Mouse (Mus musculus) Patski (cell line): ENCODE results near the gene Cpe. TPM values are rescaled to one million over a fixed set of nuclear protein-coding genes. Genes with fewer than 3 reads are reported as not detected.
A peak's percentile ranks its signal among the peaks of the same experiment; 100 is the strongest.

Source experiments
- ATAC-seq: fragments of 100-300 bp; one replicate; pipeline ENCODE4 v1.8.0; 2021
- CTCF ChIA-PET: fragments of 350-600 bp; sonication (Branson Sonifier 250); formaldehyde crosslinking; loops from one replicate; lab custom pipeline; 2022; ENCODE audit warnings: inconsistent platforms; lab: Charles Lee
- POLR2A ChIA-PET: fragments of 350-600 bp; sonication (Branson Sonifier 250); formaldehyde crosslinking; loops from one replicate; lab custom pipeline; 2022; ENCODE audit warnings: antibody characterized with exemption, inconsistent platforms; lab: Charles Lee
- DNase-seq: peaks from one replicate; pipeline ENCODE4 v3.0.0-alpha.2; 2011; ENCODE audit warnings: low read depth, low spot score
- H3K27me3 ChIP-seq: fragments of 371-371 bp; one replicate; pipeline ENCODE4 v1.5.1; 2021
- CTCF ChIP-seq: fragments of 100-300 bp; IDR thresholded peaks from one replicate; pipeline ENCODE4 v1.5.1; 2021
- in situ Hi-C: fragments of 300-500 bp; cut with MboI; formaldehyde crosslinking; loops from 3 replicates; pipeline ENCODE4 v1.11.1; 2018; ENCODE audit warnings: low pct_unique_long_range_greater_than_20kb, mixed read lengths
- polyA plus RNA-seq: library from polyadenylated mRNA; unstranded; gene quantifications from one replicate; pipeline ENCODE4 v1.2.3, GENCODE M21; 2021

The Cpe gene
- 1,016 TPM for polyA plus RNA-seq

DNA sequence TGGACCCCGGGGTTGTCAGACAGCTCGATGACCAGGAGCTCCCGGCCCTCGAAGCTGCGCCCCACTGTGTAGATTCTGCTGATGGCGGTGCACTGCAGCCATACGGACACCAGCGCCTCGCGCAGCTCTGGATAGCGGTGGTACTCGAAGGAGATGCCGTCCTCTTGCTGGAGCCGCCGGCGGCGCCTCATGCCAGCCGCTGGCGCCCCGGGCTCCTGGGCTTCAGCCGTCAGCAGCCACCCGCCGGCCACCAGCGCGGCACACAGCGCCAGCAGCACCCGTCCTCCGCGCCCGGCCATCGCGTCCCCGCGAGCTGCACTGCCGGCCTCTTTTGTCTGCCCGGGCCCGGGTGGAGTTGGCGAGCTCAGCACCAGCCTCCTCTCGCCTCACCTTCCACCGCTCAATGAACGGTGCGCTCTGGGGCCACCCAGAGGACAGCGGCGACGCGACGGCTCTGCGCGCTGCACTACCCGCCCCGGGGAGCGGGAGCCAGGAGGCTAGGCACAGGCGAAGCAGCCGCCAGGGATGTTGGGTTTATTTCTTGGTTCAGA is at the start of gene Cpe:
Cpe (minus strand) TSS at position 404 of the 551 bp plus-strand sequence.
- ChIA-PET CTCF (interaction anchor here (0.7 to 2.3 kb wide), 18 partner anchors 10 to 242 kb away, joined by 3 to 10 read pairs (median 4); no protein-coding TSS in a partner anchor), POLR2A (interaction anchor here (0.6 to 1.3 kb wide), 4 partner anchors 32 to 74 kb away, joined by 3 read pairs; no protein-coding TSS in a partner anchor)
- peak; percentile 100 for ATAC-seq
- H3K27me3 ChIP-seq: no peaks in the 10 kb centered on the region
- peak; percentile 99 for TF ChIP-seq CTCF
- in situ Hi-C loops: loop anchor here (5.0 to 10.0 kb wide), 3 partner anchors 75 to 668 kb away; no protein-coding TSS in a partner anchor
- DNase-seq: no peak

DNA sequence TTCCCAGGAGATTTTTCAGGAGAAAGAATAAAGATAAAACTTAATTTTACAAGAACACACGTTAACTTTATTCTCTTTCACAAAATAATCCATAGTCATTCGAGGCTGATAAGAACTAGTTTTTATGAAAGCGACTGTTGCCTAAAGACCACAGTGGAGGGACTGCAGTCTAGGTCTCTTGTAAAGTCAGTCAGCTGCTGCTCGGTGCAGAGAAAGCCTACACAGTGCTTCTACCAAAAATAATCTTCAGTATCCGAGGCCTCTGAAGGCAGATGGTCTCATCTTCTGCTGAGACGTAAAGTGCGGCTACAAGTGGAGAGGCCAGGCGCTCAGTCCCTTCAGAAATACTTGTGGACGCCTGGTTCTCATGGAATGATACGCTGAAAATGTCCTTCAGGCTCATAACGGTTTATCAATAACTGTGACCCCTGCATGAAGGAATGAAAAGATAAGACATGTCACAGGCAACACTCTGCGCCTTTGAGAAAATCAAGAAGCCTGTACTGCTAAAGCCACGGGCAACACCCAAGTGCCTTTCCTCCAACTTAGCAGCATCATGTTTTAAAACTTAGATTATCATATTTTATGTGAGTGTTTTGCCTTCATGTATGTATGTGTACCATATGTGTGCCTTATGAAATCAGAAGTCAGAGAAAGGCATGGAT is 47.8 kb upstream of the Cpe start:
- no peak for TF ChIP-seq CTCF
- no peak for ATAC-seq
- ChIA-PET POLR2A (no interaction called here), CTCF (no interaction called here)
- H3K27me3 ChIP-seq: no peaks in the 10 kb centered on the region
- in situ Hi-C loops: loop anchor here (25.0 kb wide), 1 partner anchor 1747 kb away; the partner anchor contains the start of gene Tma16
- DNase-seq: no peak

GRCm38 (mm10) chr8:64738916-64739315 is 46.1 kb upstream of the Cpe start:
- no peaks in the 10 kb centered on the region for H3K27me3 ChIP-seq
- no peak for DNase-seq
- ChIA-PET CTCF (interaction anchor here (0.7 to 1.2 kb wide), 2 partner anchors 9 to 15 kb away, joined by 3 to 4 read pairs; no protein-coding TSS in a partner anchor), POLR2A (no interaction called here)
- TF ChIP-seq CTCF: no peak
- in situ Hi-C loops: loop anchor here (10.0 to 25.0 kb wide), 2 partner anchors 206 to 1748 kb away; partner anchors contain the start of genes Tma16 and Tmem192
- ATAC-seq: no peak

- ChIA-PET CTCF (no interaction called here), POLR2A (no interaction called here)
- TF ChIP-seq CTCF: no peak
- H3K27me3 ChIP-seq: no peaks in the 10 kb centered on the region
- DNase-seq (no peak), ATAC-seq (no peak)
- in situ Hi-C loops: loop anchor here (10.0 to 25.0 kb wide), 2 partner anchors 208 to 1750 kb away; partner anchors contain the start of genes Tma16 and Tmem192
These were observed 44.0 kb upstream of the Cpe start for GRCm38 (mm10) chr8:64736767-64737323.

DNA sequence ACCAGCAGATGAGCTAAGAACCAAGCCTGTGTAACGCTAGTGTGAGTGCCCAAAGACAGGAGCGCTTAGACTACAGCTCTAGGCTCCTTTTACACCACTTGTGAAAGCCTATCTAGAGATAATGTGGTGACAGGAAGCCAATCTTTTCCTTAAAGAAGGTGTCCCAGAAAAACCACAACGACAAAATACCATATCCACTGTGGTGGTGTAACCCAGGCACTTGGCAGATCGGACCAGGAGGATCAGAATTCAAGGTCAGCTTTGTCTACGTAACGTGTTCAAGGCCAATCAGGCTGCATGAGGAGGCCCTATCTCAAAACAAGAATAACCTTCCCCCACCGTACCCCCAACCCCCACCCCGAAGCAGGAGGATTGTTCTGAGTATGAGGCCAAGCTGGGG is 42.3 kb upstream of the Cpe start:
- POLR2A ChIA-PET: no interaction called here

DNA sequence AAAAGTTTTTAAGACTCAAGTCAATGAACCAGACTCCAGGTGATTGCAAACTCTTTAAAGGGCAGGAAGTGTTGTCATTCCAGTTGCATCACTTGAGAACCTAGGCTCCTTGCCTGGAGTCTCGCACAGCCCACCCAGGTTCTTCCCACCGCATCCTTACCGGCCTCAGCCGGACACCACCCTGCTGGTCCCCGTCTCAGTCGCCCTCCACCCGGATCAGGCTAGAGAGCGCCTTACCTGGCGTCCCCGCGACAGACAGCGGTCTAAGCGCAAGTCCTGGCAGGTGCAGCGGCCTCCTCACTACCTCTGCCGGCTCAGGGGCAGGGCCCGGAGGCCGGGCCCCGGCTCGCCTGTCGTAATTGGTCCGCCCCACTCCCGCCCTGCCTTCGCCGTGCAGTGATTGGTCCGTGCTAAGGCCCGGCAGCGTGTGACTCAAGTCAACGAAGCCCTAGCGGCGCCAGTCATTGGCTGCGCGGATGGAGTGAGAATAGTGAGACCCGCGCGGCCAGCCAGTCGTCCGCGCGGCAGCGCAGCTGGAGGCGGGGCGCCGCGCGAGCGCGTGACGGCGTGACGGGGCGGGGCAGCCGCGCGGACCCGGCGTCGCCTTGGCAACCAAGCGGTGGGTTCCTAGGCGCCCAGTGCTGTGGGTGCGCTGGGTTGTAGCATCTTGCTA is 40.6 kb upstream of the Cpe start, which contains the start of gene Msmo1:
Msmo1 (minus strand) TSS at position 522 of the 673 bp plus-strand sequence.
- DNase-seq (peak; percentile 86), ATAC-seq (peak; percentile 100)
- POLR2A ChIA-PET: no interaction called here
- no peak for TF ChIP-seq CTCF
- H3K27me3 ChIP-seq: no peaks in the 10 kb centered on the region
- CTCF ChIA-PET: no interaction called here
- in situ Hi-C loops: loop anchor here (5.0 to 25.0 kb wide), 3 partner anchors 116 to 1754 kb away; partner anchors contain the start of genes Tma16 and Tmem192

More for the DNA sequence above, 42.3 kb upstream of the Cpe start:
- CTCF ChIA-PET: interaction anchor here (1.0 to 1.7 kb wide), 2 partner anchors 13 to 138 kb away, joined by 3 read pairs; no protein-coding TSS in a partner anchor
- ATAC-seq (no peak), DNase-seq (no peak)
- in situ Hi-C loops: loop anchor here (10.0 to 25.0 kb wide), 2 partner anchors 210 to 1752 kb away; partner anchors contain the start of genes Tma16 and Tmem192
- no peak for TF ChIP-seq CTCF
- H3K27me3 ChIP-seq: no peaks in the 10 kb centered on the region

GRCm38 (mm10) chr8:64732596-64732995 is 39.7 kb upstream of the Cpe start:
- no peaks in the 10 kb centered on the region for H3K27me3 ChIP-seq
- no peak for TF ChIP-seq CTCF
- ChIA-PET POLR2A (no interaction called here), CTCF (no interaction called here)
- in situ Hi-C loops: loop anchor here (5.0 to 25.0 kb wide), 3 partner anchors 115 to 1755 kb away; partner anchors contain the start of genes Tma16 and Tmem192
- no peak for ATAC-seq
- no peak for DNase-seq

DNA sequence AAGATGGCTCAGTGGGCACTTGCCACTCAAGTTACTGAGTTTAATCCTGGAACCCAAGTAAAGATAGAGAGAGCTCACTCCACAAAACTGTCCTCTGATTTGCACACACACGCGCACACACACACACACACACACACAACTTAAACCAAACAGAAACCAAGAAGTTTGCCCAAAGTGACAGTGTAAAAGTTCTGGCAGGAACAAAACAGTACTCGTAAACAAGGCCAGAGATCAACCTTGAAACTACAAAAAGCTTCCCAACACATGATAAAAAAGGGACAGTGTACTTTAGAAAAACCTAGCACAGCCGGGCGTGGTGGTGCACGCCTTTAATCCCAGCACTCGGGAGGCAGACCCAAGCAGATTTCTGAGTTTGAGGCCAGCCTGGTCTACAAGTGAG is 35.3 kb upstream of the Cpe start:
- TF ChIP-seq CTCF: no peak
- in situ Hi-C loops: loop anchor here (25.0 kb wide), 1 partner anchor 1759 kb away; the partner anchor contains the start of gene Tma16
- ATAC-seq (no peak), DNase-seq (no peak)
- no peaks in the 10 kb centered on the region for H3K27me3 ChIP-seq
- CTCF ChIA-PET: no interaction called here
- POLR2A ChIA-PET: no interaction called here

- in situ Hi-C loops: loop anchor here (25.0 kb wide), 1 partner anchor 1761 kb away; the partner anchor contains the start of gene Tma16
- H3K27me3 ChIP-seq: no peaks in the 10 kb centered on the region
- peak; percentile 100 for ATAC-seq
- CTCF ChIA-PET: interaction anchor here (1.0 to 1.7 kb wide), 3 partner anchors 19 to 311 kb away, joined by 3 to 6 read pairs (median 3); partner anchors contain the start of gene Apela
- DNase-seq: peak; percentile 65
- no peak for TF ChIP-seq CTCF
- POLR2A ChIA-PET: interaction anchor here (0.8 kb wide), 1 partner anchor 33 kb away, joined by 3 read pairs; the partner anchor contains the start of gene Cpe
These were observed 33.4 kb upstream of the Cpe start for GRCm38 (mm10) chr8:64726190-64726695.
